Mouse (Mus musculus) embryonic facial prominence, embryonic 13.5 days (tissue): ENCODE results near the gene Lcn10. TPM values are rescaled to one million over a fixed set of nuclear protein-coding genes. Genes with fewer than 3 reads are reported as not detected.
"Not testable (repeated sequence)": the region's sequence is repeated elsewhere in the genome, so short reads cannot be mapped to it uniquely, and the experiment has no call there.

Experiments
- ATAC-seq: fragments of 200-750 bp; cut with Nextera tagmentation; 2 replicates; pipeline ENCODE4 v1.8.0; 2017; ENCODE audit warnings: low read depth; ENCODE audit not compliant: insufficient number of reproducible peaks, insufficient read depth, low FRiP score, low TSS enrichment
- H3K27ac ChIP-seq: fragments of 300-500 bp; sonication (generic); 2 replicates; pipeline ENCODE4 v1.5.1; 2015; ENCODE audit warnings: moderate library complexity, mild to moderate bottlenecking, inconsistent platforms
- H3K27me3 ChIP-seq: fragments of 300-500 bp; sonication (generic); 2 replicates; pipeline ENCODE4 v1.6.1; 2015; ENCODE audit warnings: mild to moderate bottlenecking, inconsistent platforms
- H3K36me3 ChIP-seq: fragments of 300-500 bp; sonication (generic); 2 replicates; pipeline ENCODE4 v1.6.1; 2015; ENCODE audit warnings: mild to moderate bottlenecking, inconsistent platforms
- H3K4me1 ChIP-seq: fragments of 300-500 bp; sonication (generic); 2 replicates; pipeline ENCODE4 v1.6.1; 2015; ENCODE audit warnings: inconsistent platforms
- H3K4me2 ChIP-seq: fragments of 300-500 bp; sonication (generic); 2 replicates; pipeline ENCODE4 v1.6.1; 2015; ENCODE audit warnings: moderate library complexity, mild to moderate bottlenecking, inconsistent platforms
- H3K4me3 ChIP-seq: fragments of 300-500 bp; sonication (generic); 2 replicates; pipeline ENCODE4 v1.5.1; 2015; ENCODE audit warnings: mild to moderate bottlenecking, inconsistent platforms
- H3K9ac ChIP-seq: fragments of 300-500 bp; sonication (generic); 2 replicates; pipeline ENCODE4 v1.6.1; 2015; ENCODE audit warnings: mild to moderate bottlenecking, inconsistent platforms
- H3K9me3 ChIP-seq: fragments of 300-500 bp; sonication (generic); 2 replicates; pipeline ENCODE4 v1.6.1; 2016; ENCODE audit warnings: inconsistent platforms
- WGBS: fragments of 180-500 bp; shearing (Covaris S2); methylation state at CpG from one replicate; pipeline ENCODE4 v1.1.7; 2015; ENCODE audit warnings: mixed read lengths; 5-methylcytosine and 5-hydroxymethylcytosine counted together
- polyA plus RNA-seq: library from polyadenylated mRNA; unstranded; fragments of >200 nt; fragmentation: Nextera tagmentation; extraction: Ambion mirVana; gene quantifications from 2 replicates; pipeline ENCODE4 v1.2.1, GENCODE M21; 2015

The Lcn10 gene
- polyA plus RNA-seq, 1 experiment from 2014 or later = not detected

DNA sequence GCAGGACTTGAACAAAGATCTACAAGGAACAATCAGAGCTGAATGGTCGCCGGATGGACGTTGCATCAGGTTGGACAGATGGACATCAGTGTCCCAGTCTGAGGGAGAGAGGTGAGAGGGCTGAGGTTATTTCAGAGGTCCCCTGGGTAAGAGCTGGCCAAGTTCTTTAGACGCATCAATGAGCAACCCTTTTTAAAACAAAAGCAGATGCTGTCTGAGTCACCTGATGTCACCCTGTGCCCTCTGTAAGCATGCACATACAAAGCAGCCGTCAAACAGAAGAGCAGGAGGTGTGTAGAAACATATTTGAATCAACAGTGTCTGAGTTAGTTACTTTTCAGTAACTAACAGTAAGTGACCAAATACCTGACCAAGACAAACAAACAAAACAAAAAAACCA, 18.4 kb upstream of the Lcn10 start:
- WGBS = 71% methylated on average over 5 of the region's 5 CpGs
- no peak for ATAC-seq
- Histone ChIP-seq H3K9me3 (no peaks in the 10 kb centered on the region), H3K27ac (no peak overlapping the region), H3K9ac (no peak overlapping the region), H3K36me3 (no peaks in the 10 kb centered on the region), H3K4me1 (no peaks in the 10 kb centered on the region), H3K4me3 (no peak overlapping the region), H3K4me2 (no peak overlapping the region), H3K27me3 (no peaks in the 10 kb centered on the region)

DNA sequence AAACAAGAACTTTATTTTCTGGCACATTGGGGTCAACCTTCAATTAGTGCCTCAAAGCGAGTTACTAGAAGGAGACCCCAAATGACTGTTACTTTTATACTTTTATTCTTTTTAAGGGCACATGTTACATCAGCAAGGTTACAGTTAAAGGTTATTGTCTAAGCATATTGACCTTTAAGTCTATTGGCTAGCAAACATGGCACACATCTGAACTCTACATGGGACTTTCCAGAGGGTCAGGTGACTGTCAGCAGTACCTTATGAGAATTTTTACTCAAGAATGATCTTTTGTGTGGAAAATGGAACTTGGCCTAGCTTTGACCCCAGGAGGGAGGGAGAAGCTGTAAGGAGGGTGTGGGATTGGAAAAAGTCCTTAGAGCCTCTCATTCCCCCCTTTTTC, 16.0 kb upstream of the Lcn10 start:
- Histone ChIP-seq H3K4me1 (no peaks in the 10 kb centered on the region), H3K9me3 (no peaks in the 10 kb centered on the region), H3K36me3 (no peaks in the 10 kb centered on the region), H3K9ac (no peak overlapping the region), H3K27me3 (no peaks in the 10 kb centered on the region), H3K4me3 (no peak overlapping the region), H3K4me2 (no peak overlapping the region), H3K27ac (no peak overlapping the region)
- 70% methylated on average over 1 of the region's 1 CpGs for WGBS
- ATAC-seq = no peak

DNA sequence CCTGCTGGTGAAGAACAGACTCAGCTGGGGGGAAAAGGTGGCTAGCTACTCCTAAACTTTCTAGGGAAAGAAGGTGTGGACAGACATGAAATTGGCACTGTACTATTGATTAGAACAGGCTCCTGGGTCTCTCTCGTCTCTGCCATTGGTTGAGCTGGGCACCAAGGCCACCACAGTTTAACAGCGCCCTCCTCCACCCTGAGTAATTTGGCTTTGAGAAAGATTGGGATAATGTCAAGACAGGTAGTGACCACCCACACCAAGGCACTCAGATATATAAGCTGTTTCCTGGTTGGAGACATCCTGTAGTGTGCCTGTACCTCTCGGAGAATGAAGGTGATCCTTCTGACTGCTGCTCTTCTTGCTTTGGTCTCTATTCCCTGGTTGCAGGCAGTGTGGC, 6.0 kb upstream of the Lcn10 start, which contains the start of gene Lcn6:
Gene Lcn6 (plus strand): TSS at position 301 of the 400 bp plus-strand sequence.
- no peaks in the 10 kb centered on the region for H3K27me3 ChIP-seq
- ATAC-seq = no peak
- H3K9ac ChIP-seq = no peak within 1 kb of the TSS
- 0 out of 2 replicates have a peak, but pooled peaks cover 3% of the 10 kb centered on the region for H3K4me1 ChIP-seq
- 88% methylated on average over 3 of the region's 3 CpGs for WGBS
- H3K9me3 ChIP-seq = no peaks in the 10 kb centered on the region
- H3K4me2 ChIP-seq = no peak within 1 kb of the TSS
- H3K4me3 ChIP-seq = no peak within 1 kb of the TSS
- H3K27ac ChIP-seq = no peak within 1 kb of the TSS
- H3K36me3 ChIP-seq = no peaks in the 10 kb centered on the region

DNA sequence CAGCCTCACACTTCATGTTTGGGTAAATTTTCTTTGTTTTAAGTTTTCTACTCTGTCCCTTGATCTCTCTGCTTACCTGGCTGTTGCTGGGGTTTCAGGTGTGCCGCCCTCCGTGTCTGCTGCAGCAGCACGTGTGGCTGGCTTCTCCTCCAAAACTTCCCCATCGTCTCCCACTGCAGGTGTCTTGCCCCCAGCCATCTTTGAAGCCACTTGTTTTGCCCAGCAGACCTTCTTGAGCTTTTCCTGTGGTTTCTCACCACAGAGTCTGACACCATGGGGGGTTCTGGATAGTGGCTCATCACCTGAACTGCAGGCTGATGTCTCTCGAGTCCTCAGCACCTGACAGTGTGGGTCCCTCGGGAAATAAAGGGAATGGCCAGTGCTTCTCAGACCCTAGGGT, 3.0 kb upstream of the Lcn10 start:
- H3K36me3 ChIP-seq = no peaks in the 10 kb centered on the region
- H3K27me3 ChIP-seq = 0 out of 2 replicates have a peak, but pooled peaks cover 1% of the 10 kb centered on the region
- H3K9ac ChIP-seq = no peak overlapping the region
- 0 out of 2 replicates have a peak, but pooled peaks cover 3% of the 10 kb centered on the region for H3K4me1 ChIP-seq
- H3K9me3 ChIP-seq = no peaks in the 10 kb centered on the region
- H3K4me2 ChIP-seq = no peak overlapping the region
- ATAC-seq = no peak
- WGBS = 74% methylated on average over 6 of the region's 6 CpGs
- H3K27ac ChIP-seq = no peak overlapping the region
- H3K4me3 ChIP-seq = no peak overlapping the region

DNA sequence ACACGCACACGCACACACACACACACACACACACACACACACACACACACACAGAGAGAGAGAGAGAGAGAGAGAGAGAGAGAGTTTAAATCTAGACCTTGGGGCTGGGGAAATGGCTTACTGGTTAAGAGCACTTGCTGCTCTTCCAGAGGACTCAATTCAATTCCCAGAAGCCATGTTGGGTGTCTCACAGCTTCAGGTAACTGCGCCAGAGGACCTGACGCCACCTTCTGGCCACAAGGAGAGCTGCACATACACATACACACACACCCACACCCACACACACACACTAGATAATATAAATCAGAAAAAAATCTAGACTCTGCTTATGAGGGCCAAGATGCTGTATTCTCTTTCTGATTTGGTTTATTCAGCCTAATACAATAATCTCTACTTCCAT, 4.4 kb downstream of the Lcn10 start:
- no peaks in the 10 kb centered on the region for H3K4me1 ChIP-seq
- H3K9me3 ChIP-seq = no peaks in the 10 kb centered on the region
- H3K27me3 ChIP-seq = 0 out of 2 replicates have a peak, but pooled peaks cover 3% of the 10 kb centered on the region
- no peak overlapping the region for H3K4me3 ChIP-seq
- no peaks in the 10 kb centered on the region for H3K36me3 ChIP-seq
- H3K4me2 ChIP-seq = no peak overlapping the region
- H3K9ac ChIP-seq = no peak overlapping the region
- ATAC-seq = no peak
- 45% methylated on average over 2 of the region's 4 CpGs for WGBS
- no peak overlapping the region for H3K27ac ChIP-seq

DNA sequence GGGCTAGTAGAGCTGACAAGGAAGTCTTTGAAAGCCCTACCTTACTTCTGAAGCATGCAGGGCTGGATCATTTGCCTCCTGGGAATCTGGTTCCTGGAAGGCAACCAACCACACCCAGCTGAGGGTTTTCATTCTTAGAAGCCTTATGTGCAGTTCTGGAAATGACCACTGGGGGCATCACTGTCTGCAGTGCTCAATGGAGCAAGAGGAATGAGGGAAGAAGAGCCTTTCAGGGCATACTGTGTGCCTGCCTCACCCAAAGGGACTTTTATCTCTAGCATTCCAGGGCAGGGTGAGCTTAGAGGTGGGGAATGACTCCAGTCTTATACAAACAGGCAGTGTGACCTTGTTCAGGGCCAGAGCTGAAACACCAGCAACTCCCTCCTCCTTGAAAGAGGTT, 12.1 kb downstream of the Lcn10 start:
- no peak for ATAC-seq
- Histone ChIP-seq H3K36me3 (no peaks in the 10 kb centered on the region), H3K4me2 (no peak overlapping the region), H3K4me3 (no peak overlapping the region), H3K9ac (no peak overlapping the region), H3K4me1 (no peaks in the 10 kb centered on the region), H3K27ac (no peak overlapping the region), H3K27me3 (no peaks in the 10 kb centered on the region), H3K9me3 (no peaks in the 10 kb centered on the region)

DNA sequence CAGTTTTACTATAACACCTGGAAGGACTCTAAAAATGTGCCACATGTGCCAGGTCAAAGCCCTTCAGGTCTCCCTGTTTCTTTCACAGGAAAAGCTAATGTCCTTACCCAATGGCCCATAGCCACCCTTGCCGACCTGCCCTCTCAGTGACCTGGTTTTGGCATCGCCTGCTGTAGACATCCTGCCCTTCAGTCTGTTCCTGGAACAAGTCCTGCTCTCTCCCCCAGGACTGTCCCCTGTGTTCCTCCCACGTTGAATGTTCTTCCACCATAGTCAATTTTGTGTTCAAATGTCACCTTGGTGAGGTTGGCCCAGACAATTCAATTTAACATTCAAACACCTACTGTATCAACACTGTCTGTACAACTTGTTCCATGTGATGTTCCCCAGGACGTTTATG, 14.4 kb downstream of the Lcn10 start:
- no peaks in the 10 kb centered on the region for H3K4me1 ChIP-seq
- no peak overlapping the region for H3K4me2 ChIP-seq
- no peak overlapping the region for H3K9ac ChIP-seq
- no peak for ATAC-seq
- no peaks in the 10 kb centered on the region for H3K9me3 ChIP-seq
- H3K4me3 ChIP-seq = no peak overlapping the region
- WGBS = 63% methylated on average over 4 of the region's 4 CpGs
- H3K27me3 ChIP-seq = no peaks in the 10 kb centered on the region
- no peaks in the 10 kb centered on the region for H3K36me3 ChIP-seq
- no peak overlapping the region for H3K27ac ChIP-seq

DNA sequence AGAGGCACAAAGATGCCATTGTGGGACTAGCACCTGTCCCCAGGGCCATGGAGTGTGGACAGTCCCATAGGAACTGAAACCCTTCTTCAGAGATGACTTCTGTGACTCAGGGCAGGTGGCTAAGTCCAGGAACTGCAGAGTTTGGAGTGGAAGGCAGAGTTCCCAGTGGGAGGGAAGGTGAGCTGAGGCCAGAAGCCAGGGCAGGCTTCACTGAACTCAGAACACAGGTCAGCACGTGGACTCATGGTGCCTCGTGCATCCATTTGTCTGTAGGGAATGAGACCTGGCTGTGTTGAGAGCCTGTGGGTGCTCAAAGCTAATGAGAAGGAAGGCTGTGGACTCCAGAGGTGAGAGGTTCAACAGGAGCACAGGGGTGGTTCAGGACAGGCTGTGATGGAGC, 16.2 kb downstream of the Lcn10 start:
- WGBS = 88% methylated on average over 2 of the region's 2 CpGs
- Histone ChIP-seq H3K36me3 (no peaks in the 10 kb centered on the region), H3K9me3 (no peaks in the 10 kb centered on the region), H3K4me1 (no peaks in the 10 kb centered on the region), H3K4me2 (no peak overlapping the region), H3K4me3 (no peak overlapping the region), H3K27ac (no peak overlapping the region), H3K9ac (no peak overlapping the region), H3K27me3 (no peaks in the 10 kb centered on the region)
- no peak for ATAC-seq

DNA sequence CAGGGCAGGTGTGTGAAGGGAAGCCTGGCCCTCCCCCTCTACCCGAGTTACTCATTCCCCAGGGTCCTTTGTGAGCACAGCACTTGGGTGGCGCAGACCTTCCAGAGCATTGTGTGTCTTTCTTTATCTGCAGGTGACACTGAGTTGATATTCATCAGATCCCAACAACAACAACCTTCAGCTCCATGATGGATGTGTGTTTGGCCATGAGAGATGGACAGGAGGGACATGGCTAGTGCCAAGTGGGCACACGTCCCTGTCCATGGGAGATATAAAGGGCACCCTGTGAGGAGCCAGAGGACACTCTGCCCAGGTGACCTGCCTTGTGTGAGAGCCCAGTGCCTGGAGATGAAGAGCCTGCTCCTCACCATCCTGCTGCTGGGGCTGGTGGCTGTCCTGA, 17.2 kb downstream of the Lcn10 start, which contains the start of gene Obp2a:
Gene Obp2a (plus strand): TSS at position 301 of the 400 bp plus-strand sequence.
- not testable (repeated sequence) for H3K4me1 ChIP-seq, H3K27me3 ChIP-seq, H3K9ac ChIP-seq, H3K4me2 ChIP-seq, ATAC-seq, H3K4me3 ChIP-seq, H3K9me3 ChIP-seq, H3K36me3 ChIP-seq, H3K27ac ChIP-seq
- WGBS = 77% methylated on average over 3 of the region's 3 CpGs

DNA sequence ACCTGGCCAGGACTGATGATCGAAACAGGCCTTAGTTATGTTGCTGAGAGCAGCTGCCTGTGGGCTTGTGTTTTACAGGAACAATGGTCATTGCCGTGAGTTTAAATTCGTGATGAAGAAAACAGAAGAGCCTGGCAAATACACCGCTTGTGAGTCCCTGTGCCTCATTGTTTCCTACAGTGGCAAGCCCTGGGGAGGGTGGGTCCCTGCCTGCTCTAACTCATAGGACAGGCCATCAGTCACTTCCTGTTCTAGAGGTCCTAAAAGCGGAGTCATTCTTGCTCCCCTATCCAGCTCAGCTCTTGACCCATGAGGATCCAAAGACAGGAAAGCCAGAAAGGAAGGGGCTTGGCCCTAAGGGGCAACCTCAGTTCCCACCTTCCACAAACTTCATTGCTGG, 18.5 kb downstream of the Lcn10 start:
- Histone ChIP-seq H3K4me1 (no peaks in the 10 kb centered on the region), H3K9ac (no peak overlapping the region), H3K4me2 (no peak overlapping the region), H3K9me3 (no peaks in the 10 kb centered on the region), H3K27ac (no peak overlapping the region), H3K27me3 (no peaks in the 10 kb centered on the region), H3K36me3 (no peaks in the 10 kb centered on the region), H3K4me3 (no peak overlapping the region)
- ATAC-seq = no peak
- 85% methylated on average over 5 of the region's 5 CpGs for WGBS

DNA sequence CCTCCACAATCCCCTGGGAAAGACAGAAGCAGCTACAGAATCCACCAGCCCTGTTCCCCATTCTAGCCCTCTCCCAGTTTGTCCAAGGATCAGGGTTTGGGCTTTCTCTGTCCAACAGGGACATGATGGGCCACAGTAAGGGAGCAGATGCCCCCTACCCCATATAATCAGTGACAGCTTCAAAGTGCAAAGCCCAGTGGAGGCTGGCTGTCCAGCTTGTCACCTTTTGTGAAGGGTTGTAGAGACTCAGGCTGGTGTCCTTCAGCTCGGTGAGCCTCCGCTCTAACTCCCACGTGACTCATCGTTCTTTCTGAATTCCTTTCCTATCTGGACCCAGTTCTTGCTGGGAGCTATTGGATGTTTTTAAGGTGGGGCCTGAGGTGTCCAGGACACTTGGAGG, 21.2 kb downstream of the Lcn10 start:
- Histone ChIP-seq H3K9ac (no peak overlapping the region), H3K27ac (no peak overlapping the region), H3K4me2 (no peak overlapping the region), H3K27me3 (no peaks in the 10 kb centered on the region), H3K36me3 (no peaks in the 10 kb centered on the region), H3K4me1 (peaks cover 9% of the 10 kb centered on the region), H3K4me3 (no peak overlapping the region), H3K9me3 (no peaks in the 10 kb centered on the region)
- WGBS = 85% methylated on average over 4 of the region's 4 CpGs
- ATAC-seq = no peak

DNA sequence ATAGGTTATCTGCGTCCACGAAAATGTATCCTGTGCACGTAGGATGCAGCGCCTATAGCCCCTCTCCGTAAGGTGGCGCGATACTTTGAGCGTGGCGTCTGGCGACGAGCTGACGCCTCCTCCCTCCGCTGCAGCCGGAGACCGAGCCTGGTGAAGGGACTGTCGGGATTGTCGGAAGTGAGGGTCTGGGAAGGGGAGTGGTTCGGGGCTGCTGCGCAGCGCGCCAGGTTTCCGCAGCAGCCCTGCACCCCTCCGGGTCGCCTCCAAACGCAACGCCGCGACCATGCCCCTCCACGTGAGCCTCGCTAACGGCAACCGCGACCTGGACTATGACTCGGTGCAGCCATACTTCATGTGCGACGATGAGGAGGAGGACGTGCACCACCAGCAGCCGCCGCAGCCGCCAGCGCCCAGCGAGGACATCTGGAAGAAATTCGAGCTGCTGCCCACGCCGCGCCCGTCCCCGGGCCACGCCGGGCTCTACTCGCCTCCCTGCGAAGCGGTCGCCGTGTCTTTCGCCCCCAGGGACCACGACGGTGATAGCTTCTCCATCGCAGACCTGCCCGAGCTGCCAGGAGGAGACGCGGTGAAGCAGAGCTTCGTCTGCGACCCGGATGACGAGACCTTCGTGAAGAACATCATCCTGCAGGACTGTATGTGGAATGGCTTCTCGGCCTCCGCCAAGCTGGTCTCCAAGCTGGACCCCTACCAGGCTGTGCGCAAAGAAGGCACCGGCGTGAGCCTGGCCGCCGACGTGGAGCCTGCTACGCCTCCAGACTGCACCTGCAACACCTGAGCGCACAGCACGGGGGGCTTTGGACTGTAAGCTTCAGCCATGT, 24.3 kb downstream of the Lcn10 start, which contains the start of gene Bmyc:
Gene Bmyc (plus strand): TSS at position 97 of the 839 bp plus-strand sequence.
- Histone ChIP-seq H3K4me2 (peak within 1 kb of the TSS; percentile 76), H3K4me1 (peaks cover 13% of the 10 kb centered on the region), H3K9me3 (no peaks in the 10 kb centered on the region), H3K36me3 (no peaks in the 10 kb centered on the region), H3K27ac (peak within 1 kb of the TSS; percentile 79), H3K27me3 (no peaks in the 10 kb centered on the region), H3K4me3 (peak within 1 kb of the TSS; percentile 80), H3K9ac (peak within 1 kb of the TSS; percentile 83)
- peak; percentile 85 for ATAC-seq
- WGBS = under 1% methylated on average over 78 of the region's 78 CpGs
